Mouse (Mus musculus) hindbrain, embryonic 10.5 days (tissue): ENCODE data around the gene E4f1. TPM values are rescaled to one million over a fixed set of nuclear protein-coding genes. Genes with fewer than 3 reads are reported as not detected.
"Not testable (repeated sequence)": the region's sequence is repeated elsewhere in the genome, so short reads cannot be mapped to it uniquely, and the experiment has no call there.

ENCODE experiments used
- DNase-seq: peaks from one replicate; pipeline ENCODE4 v3.0.0-alpha.2; 2017; ENCODE audit warnings: low spot score
- H3K27ac ChIP-seq: fragments of 300-500 bp; sonication (generic); 2 replicates; pipeline ENCODE4 v1.5.1; 2016; ENCODE audit warnings: mild to moderate bottlenecking, moderate library complexity
- H3K27me3 ChIP-seq: fragments of 300-500 bp; sonication (generic); 2 replicates; pipeline ENCODE4 v1.6.1; 2016; ENCODE audit warnings: mild to moderate bottlenecking; ENCODE audit not compliant: poor library complexity, insufficient read depth, severe bottlenecking
- H3K36me3 ChIP-seq: fragments of 300-500 bp; sonication (generic); 2 replicates; pipeline ENCODE4 v1.6.1; 2016; ENCODE audit warnings: mild to moderate bottlenecking, moderate library complexity
- H3K4me1 ChIP-seq: fragments of 300-500 bp; sonication (generic); replicated peaks from 2 replicates; pipeline ENCODE4 v1.6.1; 2016; ENCODE audit warnings: mild to moderate bottlenecking
- H3K4me3 ChIP-seq: fragments of 300-500 bp; sonication (generic); 2 replicates; pipeline ENCODE4 v1.5.1; 2016; ENCODE audit warnings: mild to moderate bottlenecking, moderate library complexity
- H3K9me3 ChIP-seq: fragments of 300-500 bp; sonication (generic); 2 replicates; pipeline ENCODE4 v1.6.1; 2016; ENCODE audit warnings: mild to moderate bottlenecking, moderate library complexity
- WGBS: fragments of 180-500 bp; shearing (Covaris S2); methylation state at CpG from one replicate; pipeline ENCODE4 v1.1.7; 2016; 5-methylcytosine and 5-hydroxymethylcytosine counted together
- polyA plus RNA-seq: library from polyadenylated mRNA; unstranded; fragments of >200 nt; fragmentation: Nextera tagmentation; extraction: Ambion mirVana; gene quantifications from 2 replicates; pipeline ENCODE4 v1.2.1, GENCODE M21; 2016

Gene E4f1
- polyA plus RNA-seq, 1 experiment from 2014 or later: 40.1 TPM

GRCm38 (mm10) chr17:24463374-24464133, 6.6 kb downstream of the E4f1 start:
- Histone ChIP-seq H3K9me3 (no peaks in the 10 kb centered on the region), H3K27me3 (no peaks in the 10 kb centered on the region), H3K27ac (no peak overlapping the region), H3K4me1 (no peaks in the 10 kb centered on the region), H3K36me3 (no peaks in the 10 kb centered on the region), H3K4me3 (no peak overlapping the region)
- 63% methylated on average over 6 of the region's 6 CpGs for WGBS
- no peak for DNase-seq

- Histone ChIP-seq H3K27ac (no peak overlapping the region), H3K4me3 (no peak overlapping the region), H3K27me3 (no peaks in the 10 kb centered on the region), H3K4me1 (no peaks in the 10 kb centered on the region), H3K9me3 (no peaks in the 10 kb centered on the region), H3K36me3 (no peaks in the 10 kb centered on the region)
- no peak for DNase-seq
- 98% methylated on average over 1 of the region's 1 CpGs for WGBS
Observed at GRCm38 (mm10) chr17:24462932-24463331, 7.2 kb downstream of the E4f1 start.

- Histone ChIP-seq H3K27me3 (no peaks in the 10 kb centered on the region), H3K9me3 (no peaks in the 10 kb centered on the region), H3K36me3 (no peaks in the 10 kb centered on the region), H3K4me1 (no peaks in the 10 kb centered on the region), H3K4me3 (no peak overlapping the region), H3K27ac (no peak overlapping the region)
- WGBS: 63% methylated on average over 2 of the region's 2 CpGs
- no peak for DNase-seq
Observed at GRCm38 (mm10) chr17:24461580-24461979, 8.5 kb downstream of the E4f1 start.

GRCm38 (mm10) chr17:24455523-24456206, 14.4 kb downstream of the E4f1 start:
- not testable (repeated sequence) for DNase-seq, H3K9me3 ChIP-seq, H3K27me3 ChIP-seq
- H3K36me3 ChIP-seq: peaks cover 12% of the 10 kb centered on the region
- peaks cover 19% of the 10 kb centered on the region for H3K4me1 ChIP-seq
- WGBS: 47% methylated on average over 10 of the region's 10 CpGs
- peak overlapping the region; percentile 92 for H3K4me3 ChIP-seq
- peak overlapping the region; percentile 95 for H3K27ac ChIP-seq

GRCm38 (mm10) chr17:24454756-24455522, 15.2 kb downstream of the E4f1 start:
- H3K27ac ChIP-seq: peak overlapping the region; percentile 95
- peak overlapping the region; percentile 92 for H3K4me3 ChIP-seq
- H3K4me1 ChIP-seq: peaks cover 19% of the 10 kb centered on the region
- no peaks in the 10 kb centered on the region for H3K27me3 ChIP-seq
- peaks cover 19% of the 10 kb centered on the region for H3K36me3 ChIP-seq
- no peaks in the 10 kb centered on the region for H3K9me3 ChIP-seq
- DNase-seq: peak; percentile 100
- WGBS: under 1% methylated on average over 67 of the region's 67 CpGs

GRCm38 (mm10) chr17:24454218-24454755, 15.8 kb downstream of the E4f1 start:
- peak overlapping the region; percentile 95 for H3K27ac ChIP-seq
- peaks cover 19% of the 10 kb centered on the region for H3K4me1 ChIP-seq
- H3K27me3 ChIP-seq: no peaks in the 10 kb centered on the region
- no peak for DNase-seq
- H3K36me3 ChIP-seq: peaks cover 26% of the 10 kb centered on the region
- H3K4me3 ChIP-seq: peak overlapping the region; percentile 92
- H3K9me3 ChIP-seq: no peaks in the 10 kb centered on the region
- WGBS: 15% methylated on average over 14 of the region's 14 CpGs

- Histone ChIP-seq H3K9me3 (no peaks in the 10 kb centered on the region), H3K27me3 (no peaks in the 10 kb centered on the region), H3K4me1 (peaks cover 19% of the 10 kb centered on the region), H3K27ac (no peak overlapping the region), H3K36me3 (peaks cover 35% of the 10 kb centered on the region), H3K4me3 (no peak overlapping the region)
- 88% methylated on average over 2 of the region's 2 CpGs for WGBS
- DNase-seq: no peak
Observed at GRCm38 (mm10) chr17:24453372-24453771, 16.7 kb downstream of the E4f1 start.

GRCm38 (mm10) chr17:24451220-24451619, 18.9 kb downstream of the E4f1 start:
- peaks cover 56% of the 10 kb centered on the region for H3K36me3 ChIP-seq
- H3K27ac ChIP-seq: no peak overlapping the region
- no peak for DNase-seq
- H3K9me3 ChIP-seq: no peaks in the 10 kb centered on the region
- no peak overlapping the region for H3K4me3 ChIP-seq
- 95% methylated on average over 6 of the region's 6 CpGs for WGBS
- peaks cover 19% of the 10 kb centered on the region for H3K4me1 ChIP-seq
- no peaks in the 10 kb centered on the region for H3K27me3 ChIP-seq

GRCm38 (mm10) chr17:24449507-24449906, 20.6 kb downstream of the E4f1 start:
- Histone ChIP-seq H3K27me3 (no peaks in the 10 kb centered on the region), H3K36me3 (peaks cover 73% of the 10 kb centered on the region), H3K27ac (no peak overlapping the region), H3K4me1 (peaks cover 13% of the 10 kb centered on the region), H3K4me3 (no peak overlapping the region), H3K9me3 (no peaks in the 10 kb centered on the region)
- WGBS: 94% methylated on average over 6 of the region's 6 CpGs
- no peak for DNase-seq

GRCm38 (mm10) chr17:24446590-24446989, 23.5 kb downstream of the E4f1 start:
- DNase-seq: no peak

GRCm38 (mm10) chr17:24443409-24443808, 26.7 kb downstream of the E4f1 start:
- DNase-seq: no peak
- Histone ChIP-seq H3K27ac (no peak overlapping the region), H3K9me3 (no peaks in the 10 kb centered on the region), H3K27me3 (no peaks in the 10 kb centered on the region), H3K36me3 (peaks cover 100% of the 10 kb centered on the region), H3K4me1 (no peaks in the 10 kb centered on the region), H3K4me3 (no peak overlapping the region)
- WGBS: 94% methylated on average over 4 of the region's 4 CpGs

More at GRCm38 (mm10) chr17:24446590-24446989, 23.5 kb downstream of the E4f1 start:
- H3K27me3 ChIP-seq: no peaks in the 10 kb centered on the region
- H3K4me1 ChIP-seq: no peaks in the 10 kb centered on the region
- H3K27ac ChIP-seq: no peak overlapping the region
- peaks cover 100% of the 10 kb centered on the region for H3K36me3 ChIP-seq
- no peak overlapping the region for H3K4me3 ChIP-seq
- H3K9me3 ChIP-seq: no peaks in the 10 kb centered on the region
- WGBS: 92% methylated on average over 8 of the region's 8 CpGs

- no peaks in the 10 kb centered on the region for H3K9me3 ChIP-seq
- 86% methylated on average over 7 of the region's 7 CpGs for WGBS
- DNase-seq: no peak
- no peak within 1 kb of the TSS for H3K27ac ChIP-seq
- no peak within 1 kb of the TSS for H3K4me3 ChIP-seq
- peaks cover 99% of the 10 kb centered on the region for H3K36me3 ChIP-seq
- H3K27me3 ChIP-seq: no peaks in the 10 kb centered on the region
- H3K4me1 ChIP-seq: no peaks in the 10 kb centered on the region
Observed at GRCm38 (mm10) chr17:24442632-24443155, 27.4 kb downstream of the E4f1 start, which contains the start of gene Dnase1l2. Dnase1l2 (minus strand) TSS chr17:24443105.
